In genomic region chr11:117325468-117326139, GRCm38 (mm10) we compare ENCODE assay signal across 9 mouse cellular contexts.
DNase-seq lines count a peak whose midpoint lies in the region; ATAC-seq and TF ChIP-seq lines count a peak whose summit lies in the region.
"Had no signal": no experiment of that assay in that cellular context is flagged by ENCODE, and none has a peak within 500 bp of the region (broad histone marks: within the 10 kb centered on the region; RNA-seq: fewer than 3 reads in every experiment).

No protein-coding gene starts in this region.

- no peak for ATAC-seq in forebrain, embryonic 12.5 days (ENCODE audit: low FRiP score)
- no peak for ATAC-seq in forebrain, postnatal 0 days
- ATAC-seq in limb, embryonic 11.5 days (ENCODE audit: insufficient number of reproducible peaks, low FRiP score, low TSS enrichment, low read depth) = no peak

- peaks cover 45% of the 10 kb centered on the region for H3K4me1 ChIP-seq in forebrain, embryonic 12.5 days
- H3K4me1 ChIP-seq in forebrain, postnatal 0 days (ENCODE audit: insufficient read depth) = peaks cover 11% of the 10 kb centered on the region
- peaks cover 51% of the 10 kb centered on the region for H3K4me1 ChIP-seq in limb, embryonic 11.5 days (ENCODE audit: control insufficient read depth, insufficient read depth, low read length)

- H3K27me3 ChIP-seq in forebrain, embryonic 12.5 days = no peaks in the 10 kb centered on the region
- no peaks in the 10 kb centered on the region for H3K27me3 ChIP-seq in forebrain, postnatal 0 days (ENCODE audit: insufficient read depth, low read length)
- no peaks in the 10 kb centered on the region for H3K27me3 ChIP-seq in limb, embryonic 11.5 days (ENCODE audit: control insufficient read depth, insufficient read depth, low read length)
- H3K27me3 ChIP-seq: heart, embryonic 13.5 days had no signal

- no peak overlapping the region for H3K4me3 ChIP-seq in forebrain, embryonic 12.5 days (replicated peaks)
- no peak overlapping the region for H3K4me3 ChIP-seq in forebrain, postnatal 0 days (ENCODE audit: low read depth, low read length)
- no peak overlapping the region for H3K4me3 ChIP-seq in limb, embryonic 11.5 days (ENCODE audit: low read depth, low read length)
- H3K4me3 ChIP-seq: heart, embryonic 13.5 days had no signal

- WGBS in forebrain, embryonic 12.5 days = 41% methylated on average over 12 of the region's 12 CpGs
- WGBS in forebrain, postnatal 0 days = 46% methylated on average over 12 of the region's 12 CpGs
- WGBS in limb, embryonic 11.5 days = 25% methylated on average over 12 of the region's 12 CpGs

- H3K27ac ChIP-seq in forebrain, embryonic 12.5 days = 0 out of 2 replicates have a peak overlapping the region, but pooled peaks have one; percentile 25
- no peak overlapping the region for H3K27ac ChIP-seq in forebrain, postnatal 0 days (ENCODE audit: low read depth, low read length)
- no peak overlapping the region for H3K27ac ChIP-seq in limb, embryonic 11.5 days (replicated peaks; ENCODE audit: low read depth, low read length)

- no peak overlapping the region for H3K9ac ChIP-seq in forebrain, embryonic 12.5 days
- H3K9ac ChIP-seq in forebrain, postnatal 0 days = no peak overlapping the region
- H3K9ac ChIP-seq in limb, embryonic 11.5 days (ENCODE audit: low read length) = no peak overlapping the region
- H3K9ac ChIP-seq: heart, embryonic 13.5 days had no signal

- no peak for TF ChIP-seq CTCF in forebrain, postnatal 0 days (IDR thresholded peaks at IDR 0.05; ENCODE audit: low read depth)

- H3K4me2 ChIP-seq in forebrain, embryonic 12.5 days = no peak overlapping the region
- no peak overlapping the region for H3K4me2 ChIP-seq in forebrain, postnatal 0 days (ENCODE audit: low read depth)
- no peak overlapping the region for H3K4me2 ChIP-seq in limb, embryonic 11.5 days (ENCODE audit: low read depth, severe bottlenecking)
- H3K4me2 ChIP-seq: heart, embryonic 13.5 days had no signal

- H3K36me3 ChIP-seq in forebrain, embryonic 12.5 days (replicated peaks) = no peaks in the 10 kb centered on the region
- no peaks in the 10 kb centered on the region for H3K36me3 ChIP-seq in forebrain, postnatal 0 days (ENCODE audit: insufficient read depth)
- H3K36me3 ChIP-seq in limb, embryonic 11.5 days (ENCODE audit: control insufficient read depth, insufficient read depth, low read length) = no peaks in the 10 kb centered on the region
- H3K36me3 ChIP-seq: heart, embryonic 13.5 days had no signal

- DNase-seq in forebrain, postnatal 0 days = no peak
- peak; percentile 97 for DNase-seq in ES-CJ7 (ENCODE audit: low read depth, low spot score)
- DNase-seq in limb, embryonic 11.5 days (ENCODE audit: low spot score) = peak; percentile 51
- DNase-seq in naive thymus-derived CD4-positive, alpha-beta T cell, adult 2 months (ENCODE audit: low read depth) = peak; percentile 95
- DNase-seq in ovary, adult 18-20 months (ENCODE audit: low spot score) = no peak
- no peak for DNase-seq in adrenal gland, postnatal 36 days
- DNase-seq in layer of hippocampus, postnatal 10 days (ENCODE audit: low spot score in 2 of 2) = no peak

- no peaks in the 10 kb centered on the region for H3K9me3 ChIP-seq in forebrain, embryonic 12.5 days
- H3K9me3 ChIP-seq in forebrain, postnatal 0 days (ENCODE audit: low read length) = no peaks in the 10 kb centered on the region
- H3K9me3 ChIP-seq in limb, embryonic 11.5 days (ENCODE audit: control insufficient read depth, low read length) = no peaks in the 10 kb centered on the region
- H3K9me3 ChIP-seq: heart, embryonic 13.5 days had no signal

Comparison
In these comparisons a context has a peak if more than half of its experiments do, and no peak if none do; other contexts are left out.
1. DNase-seq: peak in ES-CJ7 (single experiment), limb, embryonic 11.5 days (single experiment) and naive thymus-derived CD4-positive, alpha-beta T cell, adult 2 months (single experiment); none in forebrain, postnatal 0 days (single experiment), ovary, adult 18-20 months (single experiment), adrenal gland, postnatal 36 days (0 of 2) and layer of hippocampus, postnatal 10 days (0 of 2).